Mouse (Mus musculus) ES-E14 (cell line): ENCODE results near the gene Cav2.

Source experiments
- MAFK ChIP-seq: IDR thresholded peaks from 2 replicates; pipeline ENCODE4 v1.6.1; 2014; ENCODE audit warnings: mild to moderate bottlenecking, low read depth, low read length, inconsistent platforms; ENCODE audit not compliant: insufficient read depth
- ZC3H11A ChIP-seq: IDR thresholded peaks from 2 replicates; pipeline ENCODE4 v1.6.1; 2012; ENCODE audit warnings: low read depth, mild to moderate bottlenecking, inconsistent platforms, low read length, borderline replicate concordance

DNA sequence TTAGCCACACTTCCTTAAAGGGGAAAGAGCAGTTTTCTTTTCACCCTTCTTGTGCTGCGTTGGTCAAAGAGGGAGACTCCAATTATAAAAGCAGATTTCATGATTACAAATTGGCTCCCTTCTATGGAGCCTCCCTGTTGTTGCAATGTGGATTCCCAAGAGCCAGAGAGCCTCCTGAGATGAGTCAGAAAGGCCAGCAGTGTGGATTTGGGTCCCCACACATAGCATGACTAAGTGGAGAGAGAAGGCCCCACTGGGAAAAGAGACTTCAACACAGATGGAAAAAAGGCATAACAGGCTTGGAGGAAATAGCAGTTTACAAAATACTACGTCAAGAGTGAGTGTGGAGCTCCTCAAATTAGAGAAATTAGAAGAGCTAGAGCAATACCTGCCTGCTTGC lies 28.3 kb downstream of the Cav2 start:
- TF ChIP-seq ZC3H11A: no peak
- TF ChIP-seq MAFK: no peak
